Mouse (Mus musculus): ENCODE data around the gene Dapk3.

DNA sequence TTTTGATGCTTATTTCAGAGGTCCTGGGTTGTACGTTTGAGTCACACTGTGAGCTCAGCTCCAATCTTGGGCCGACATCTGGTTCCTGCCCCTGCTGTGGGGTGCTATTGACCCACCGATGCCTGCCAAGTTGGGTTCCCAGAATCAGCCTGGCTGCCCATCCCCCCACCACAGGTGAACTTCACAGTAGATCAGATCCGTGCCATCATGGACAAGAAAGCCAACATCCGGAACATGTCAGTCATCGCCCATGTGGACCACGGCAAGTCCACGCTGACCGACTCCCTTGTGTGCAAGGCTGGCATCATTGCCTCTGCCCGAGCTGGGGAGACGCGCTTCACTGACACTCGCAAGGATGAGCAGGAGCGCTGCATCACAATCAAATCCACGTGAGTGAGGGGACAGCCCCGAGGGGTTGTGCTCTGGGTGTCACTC, 5.3 kb upstream of the Dapk3 start:
- TF ChIP-seq POLR2A (IDR thresholded peaks at IDR 0.05; ENCODE audit: low read depth, low read length) (no peak), CTCF (IDR thresholded peaks at IDR 0.05; ENCODE audit: extremely low read depth, insufficient read length, insufficient replicate concordance, low read depth, low read length) (no peak)
